Mouse (Mus musculus) limb, embryonic 11.5 days (tissue): ENCODE measurements around the gene Ppp1r13b. TPM values are rescaled to one million over a fixed set of nuclear protein-coding genes. Genes with fewer than 3 reads are reported as not detected.

Experiments used
- ATAC-seq: fragments of 200-750 bp; cut with Nextera tagmentation; 2 replicates; pipeline ENCODE4 v1.8.0; 2017; ENCODE audit warnings: low read depth; ENCODE audit not compliant: insufficient number of reproducible peaks, low FRiP score, low TSS enrichment
- DNase-seq: peaks from one replicate; pipeline ENCODE4 v3.0.0-alpha.2; 2015; ENCODE audit warnings: low spot score
- H3K27ac ChIP-seq: fragments of 300-500 bp; sonication (generic); replicated peaks from 2 replicates; pipeline ENCODE4 v1.5.1; 2014; ENCODE audit warnings: low read depth, mild to moderate bottlenecking, low read length
- H3K27me3 ChIP-seq: fragments of 300-500 bp; sonication (generic); 2 replicates; pipeline ENCODE4 v1.6.1; 2014; ENCODE audit warnings: mild to moderate bottlenecking, low read length, mixed read lengths; ENCODE audit not compliant: control insufficient read depth, insufficient read depth
- H3K36me3 ChIP-seq: fragments of 300-500 bp; sonication (generic); 2 replicates; pipeline ENCODE4 v1.6.1; 2014; ENCODE audit warnings: mild to moderate bottlenecking, low read length, moderate library complexity, mixed read lengths; ENCODE audit not compliant: control insufficient read depth, insufficient read depth
- H3K4me1 ChIP-seq: fragments of 300-500 bp; sonication (generic); 2 replicates; pipeline ENCODE4 v1.6.1; 2014; ENCODE audit warnings: low read length, mixed read lengths; ENCODE audit not compliant: control insufficient read depth, insufficient read depth
- H3K4me2 ChIP-seq: fragments of 300-500 bp; sonication (generic); 2 replicates; pipeline ENCODE4 v1.6.1; 2014; ENCODE audit warnings: low read depth, mild to moderate bottlenecking, moderate library complexity; ENCODE audit not compliant: severe bottlenecking
- H3K4me3 ChIP-seq: fragments of 300-500 bp; sonication (generic); 2 replicates; pipeline ENCODE4 v1.5.1; 2014; ENCODE audit warnings: low read depth, low read length
- H3K9ac ChIP-seq: fragments of 300-500 bp; sonication (generic); 2 replicates; pipeline ENCODE4 v1.6.1; 2014; ENCODE audit warnings: mild to moderate bottlenecking, low read length
- H3K9me3 ChIP-seq: fragments of 300-500 bp; sonication (generic); 2 replicates; pipeline ENCODE4 v1.6.1; 2016; ENCODE audit warnings: low read length; ENCODE audit not compliant: control insufficient read depth
- WGBS: fragments of 180-500 bp; shearing (Covaris S2); extraction: QIAGEN DNeasy Blood & Tissue Kit; methylation state at CpG from one replicate; pipeline ENCODE4 v1.1.7; 2014; 5-methylcytosine and 5-hydroxymethylcytosine counted together
- polyA plus RNA-seq: library from polyadenylated mRNA; unstranded; fragments of >200 nt; fragmentation: Nextera tagmentation; extraction: Ambion mirVana; gene quantifications from 2 replicates; pipeline ENCODE4 v1.2.1, GENCODE M21; 2014

Ppp1r13b gene
- polyA plus RNA-seq, 1 experiment from 2014 or later: 6.5 TPM

GRCm38 (mm10) chr12:111912802-111913201 lies 4.9 kb upstream of the Ppp1r13b start:
- Histone ChIP-seq H3K9ac (no peak overlapping the region), H3K27me3 (peaks cover 7% of the 10 kb centered on the region; the same call in 1 of the 2 replicates), H3K9me3 (no peaks in the 10 kb centered on the region), H3K4me2 (no peak overlapping the region), H3K4me3 (no peak overlapping the region), H3K36me3 (no peaks in the 10 kb centered on the region), H3K27ac (no peak overlapping the region), H3K4me1 (peaks cover 4% of the 10 kb centered on the region)
- DNase-seq (no peak), ATAC-seq (no peak)
- 95% methylated on average over 7 of the region's 7 CpGs for WGBS

GRCm38 (mm10) chr12:111911796-111912195 lies 3.9 kb upstream of the Ppp1r13b start:
- WGBS: 92% methylated on average over 2 of the region's 2 CpGs
- Histone ChIP-seq H3K4me3 (no peak overlapping the region), H3K9me3 (no peaks in the 10 kb centered on the region), H3K36me3 (no peaks in the 10 kb centered on the region; the same call in 1 of the 2 replicates), H3K4me1 (peaks cover 4% of the 10 kb centered on the region), H3K9ac (no peak overlapping the region), H3K4me2 (no peak overlapping the region), H3K27me3 (peaks cover 7% of the 10 kb centered on the region; the same call in 1 of the 2 replicates), H3K27ac (no peak overlapping the region)
- DNase-seq (no peak), ATAC-seq (no peak)

GRCm38 (mm10) chr12:111911171-111911760 lies 3.4 kb upstream of the Ppp1r13b start:
- H3K4me3 ChIP-seq: no peak overlapping the region
- H3K36me3 ChIP-seq: no peaks in the 10 kb centered on the region; the same call in 1 of the 2 replicates
- H3K9ac ChIP-seq: no peak overlapping the region
- DNase-seq: no peak
- no peak for ATAC-seq
- no peak overlapping the region for H3K27ac ChIP-seq
- H3K4me2 ChIP-seq: no peak overlapping the region
- 72% methylated on average over 15 of the region's 15 CpGs for WGBS
- H3K4me1 ChIP-seq: peaks cover 4% of the 10 kb centered on the region
- peaks cover 11% of the 10 kb centered on the region; the same call in 1 of the 2 replicates for H3K27me3 ChIP-seq
- H3K9me3 ChIP-seq: no peaks in the 10 kb centered on the region

- WGBS: 67% methylated on average over 11 of the region's 11 CpGs
- no peak overlapping the region for H3K4me3 ChIP-seq
- H3K9me3 ChIP-seq: no peaks in the 10 kb centered on the region
- no peak for DNase-seq
- no peaks in the 10 kb centered on the region; the same call in 1 of the 2 replicates for H3K36me3 ChIP-seq
- H3K4me2 ChIP-seq: no peak overlapping the region
- H3K27ac ChIP-seq: no peak overlapping the region
- peaks cover 11% of the 10 kb centered on the region; the same call in 1 of the 2 replicates for H3K27me3 ChIP-seq
- H3K4me1 ChIP-seq: peaks cover 4% of the 10 kb centered on the region
- H3K9ac ChIP-seq: no peak overlapping the region
- ATAC-seq: no peak
Observed at GRCm38 (mm10) chr12:111908997-111909550, 1.2 kb upstream of the Ppp1r13b start.

- ATAC-seq (peak; percentile 71), DNase-seq (peak; percentile 58)
Observed at GRCm38 (mm10) chr12:111907421-111907891, 454 bp downstream of the Ppp1r13b start.

GRCm38 (mm10) chr12:111906309-111906875 lies 1.5 kb downstream of the Ppp1r13b start:
- Histone ChIP-seq H3K27ac (no peak overlapping the region), H3K4me3 (no peak overlapping the region), H3K4me2 (no peak overlapping the region), H3K9me3 (no peaks in the 10 kb centered on the region), H3K9ac (no peak overlapping the region), H3K4me1 (peaks cover 4% of the 10 kb centered on the region), H3K27me3 (peaks cover 11% of the 10 kb centered on the region; the same call in 1 of the 2 replicates), H3K36me3 (no peaks in the 10 kb centered on the region; the same call in 1 of the 2 replicates)
- DNase-seq (no peak), ATAC-seq (no peak)
- WGBS: 59% methylated on average over 5 of the region's 5 CpGs

More at GRCm38 (mm10) chr12:111907421-111907891, 454 bp downstream of the Ppp1r13b start:
- peak overlapping the region; percentile 98 for H3K4me2 ChIP-seq
- under 1% methylated on average over 42 of the region's 63 CpGs for WGBS
- no peaks in the 10 kb centered on the region; the same call in 1 of the 2 replicates for H3K36me3 ChIP-seq
- H3K27ac ChIP-seq: no peak overlapping the region
- no peaks in the 10 kb centered on the region for H3K9me3 ChIP-seq
- H3K4me3 ChIP-seq: peak overlapping the region; percentile 61
- peaks cover 4% of the 10 kb centered on the region for H3K4me1 ChIP-seq
- H3K27me3 ChIP-seq: peaks cover 11% of the 10 kb centered on the region; the same call in 1 of the 2 replicates
- peak overlapping the region; percentile 74 for H3K9ac ChIP-seq

- no peak overlapping the region for H3K9ac ChIP-seq
- DNase-seq: no peak
- no peaks in the 10 kb centered on the region for H3K4me1 ChIP-seq
- H3K4me3 ChIP-seq: no peak overlapping the region
- H3K9me3 ChIP-seq: no peaks in the 10 kb centered on the region
- H3K4me2 ChIP-seq: no peak overlapping the region
- 0 out of 2 replicates have a peak, but pooled peaks cover 4% of the 10 kb centered on the region for H3K27me3 ChIP-seq
- WGBS: 77% methylated on average over 7 of the region's 7 CpGs
- no peak for ATAC-seq
- no peak overlapping the region for H3K27ac ChIP-seq
- H3K36me3 ChIP-seq: no peaks in the 10 kb centered on the region; the same call in 1 of the 2 replicates
Observed at GRCm38 (mm10) chr12:111902488-111902887, 5.4 kb downstream of the Ppp1r13b start.

- DNase-seq: no peak
- Histone ChIP-seq H3K27ac (no peak overlapping the region), H3K9me3 (no peaks in the 10 kb centered on the region), H3K9ac (no peak overlapping the region), H3K4me1 (no peaks in the 10 kb centered on the region), H3K27me3 (no peaks in the 10 kb centered on the region), H3K36me3 (no peaks in the 10 kb centered on the region), H3K4me3 (no peak overlapping the region), H3K4me2 (no peak overlapping the region)
- ATAC-seq: no peak
- WGBS: 81% methylated on average over 12 of the region's 12 CpGs
Observed at GRCm38 (mm10) chr12:111901105-111901875, 6.6 kb downstream of the Ppp1r13b start.
